Mouse (Mus musculus) MEL (cell line): Measurements from ENCODE around the gene Tex38. TPM values are rescaled to one million over a fixed set of nuclear protein-coding genes. Genes with fewer than 3 reads are reported as not detected.
A peak's percentile ranks its signal among the peaks of the same experiment; 100 is the strongest.

ENCODE experiments used
- DNase-seq: peaks from one replicate; pipeline ENCODE4 v3.0.0; 2011; ENCODE audit warnings: low read depth, low spot score
- H3K27ac ChIP-seq: 2 replicates; pipeline ENCODE4 v1.5.1; 2012; ENCODE audit warnings: low read depth, mild to moderate bottlenecking, control low read depth, low read length, moderate library complexity; ENCODE audit not compliant: control insufficient read depth
- H3K27me3 ChIP-seq, 2 experiments: fragments of 150-350 bp in 1 of 2; sonication (generic) in 1 of 2; 2 replicates each; pipeline ENCODE4 v1.6.1; 2012; ENCODE audit warnings: low read length in 2 of 2, mild to moderate bottlenecking in 2 of 2, improper control_type of control experiment in 1 of 2, moderate library complexity in 1 of 2; ENCODE audit not compliant: insufficient read depth in 2 of 2, control insufficient read depth in 1 of 2
- H3K36me3 ChIP-seq, 2 experiments: 2 replicates each; pipeline ENCODE4 v1.6.1; 2012 to 2014; ENCODE audit warnings: low read length in 2 of 2, improper control_type of control experiment in 1 of 2, inconsistent platforms in 1 of 2, mild to moderate bottlenecking in 1 of 2; ENCODE audit not compliant: insufficient read depth in 2 of 2, control insufficient read depth in 1 of 2
- H3K4me1 ChIP-seq, 2 experiments: fragments of 150-350 bp in 1 of 2; sonication (generic) in 1 of 2; 2 replicates each; pipeline ENCODE4 v1.6.1; 2012; ENCODE audit warnings: low read length in 2 of 2, improper control_type of control experiment in 1 of 2, mild to moderate bottlenecking in 1 of 2; ENCODE audit not compliant: insufficient read depth in 2 of 2, control insufficient read depth in 1 of 2
- H3K4me3 ChIP-seq, 2 experiments: fragments of 150-350 bp in 1 of 2; sonication (generic) in 1 of 2; 2 replicates each; pipeline ENCODE4 v1.5.1; 2012; ENCODE audit warnings: low read depth in 2 of 2, low read length in 2 of 2, mild to moderate bottlenecking in 2 of 2, moderate library complexity in 2 of 2, control low read depth in 1 of 2, improper control_type of control experiment in 1 of 2; ENCODE audit not compliant: control insufficient read depth in 1 of 2, insufficient read depth in 1 of 2
- H3K79me2 ChIP-seq: 2 replicates; pipeline ENCODE4 v1.6.1; 2012; ENCODE audit warnings: mild to moderate bottlenecking, low read length, moderate library complexity; ENCODE audit not compliant: control insufficient read depth, poor library complexity, insufficient read depth
- H3K9ac ChIP-seq: 2 replicates; pipeline ENCODE4 v1.6.1; 2012; ENCODE audit warnings: low read depth, mild to moderate bottlenecking, control low read depth, low read length, moderate library complexity; ENCODE audit not compliant: control insufficient read depth, poor library complexity, severe bottlenecking
- H3K9me3 ChIP-seq: fragments of 150-350 bp; sonication (generic); replicated peaks from 2 replicates; pipeline ENCODE4 v1.6.1; 2012; ENCODE audit warnings: mild to moderate bottlenecking, low read length, improper control_type of control experiment, moderate library complexity; ENCODE audit not compliant: insufficient read depth
- BHLHE40 ChIP-seq: IDR thresholded peaks from 2 replicates; pipeline ENCODE4 v1.6.1; 2012; ENCODE audit warnings: low read depth, mild to moderate bottlenecking, inconsistent platforms, low read length, improper control_type of control experiment, borderline replicate concordance
- CHD1 ChIP-seq: IDR thresholded peaks from 2 replicates; pipeline ENCODE4 v1.6.1; 2012; ENCODE audit warnings: low read depth, mild to moderate bottlenecking, inconsistent platforms, low read length, improper control_type of control experiment
- CHD2 ChIP-seq: IDR thresholded peaks from 2 replicates; pipeline ENCODE4 v1.6.1; 2011; ENCODE audit warnings: low read length, improper control_type of control experiment
- CTCF ChIP-seq, 3 experiments: IDR thresholded peaks in 2 of 3; conservative IDR thresholded peaks in 1 of 3; 2 replicates each; pipeline ENCODE4 v1.5.1; 2011 to 2012; ENCODE audit warnings: low read length in 3 of 3, low read depth in 2 of 3, mild to moderate bottlenecking in 2 of 3, improper control_type of control experiment in 1 of 3, inconsistent platforms in 1 of 3, mixed read lengths in 1 of 3, moderate library complexity in 1 of 3; ENCODE audit not compliant: control insufficient read depth in 1 of 3, insufficient read depth in 1 of 3, poor library complexity in 1 of 3, severe bottlenecking in 1 of 3
- GABPA ChIP-seq: IDR thresholded peaks from 2 replicates; pipeline ENCODE4 v1.6.1; 2012; ENCODE audit warnings: low read depth, mild to moderate bottlenecking, inconsistent platforms, low read length, improper control_type of control experiment, moderate library complexity
- GATA1 ChIP-seq: IDR thresholded peaks from 2 replicates; pipeline ENCODE4 v1.6.1; 2011; ENCODE audit warnings: low read depth, low read length, improper control_type of control experiment
- JUND ChIP-seq: IDR thresholded peaks from 2 replicates; pipeline ENCODE4 v1.6.1; 2011; ENCODE audit warnings: low read depth, mild to moderate bottlenecking, improper control_type of control experiment, low read length
- MAFK ChIP-seq: IDR thresholded peaks from 2 replicates; pipeline ENCODE4 v1.6.1; 2011; ENCODE audit warnings: low read depth, mild to moderate bottlenecking, low read length, improper control_type of control experiment, borderline replicate concordance
- MAX ChIP-seq: IDR thresholded peaks from 2 replicates; pipeline ENCODE4 v1.6.1; 2011; ENCODE audit warnings: low read length, improper control_type of control experiment
- MAZ ChIP-seq: IDR thresholded peaks from 2 replicates; pipeline ENCODE4 v1.6.1; 2012; ENCODE audit warnings: low read depth, mild to moderate bottlenecking, inconsistent platforms, low read length, improper control_type of control experiment
- MEF2A ChIP-seq: IDR thresholded peaks from 2 replicates; pipeline ENCODE4 v1.6.1; 2014; ENCODE audit warnings: low read depth, mild to moderate bottlenecking, inconsistent platforms, low read length, improper control_type of control experiment; ENCODE audit not compliant: poor library complexity, insufficient replicate concordance, severe bottlenecking; ENCODE audit errors: extremely low read depth
- MXI1 ChIP-seq: IDR thresholded peaks from 2 replicates; pipeline ENCODE4 v1.6.1; 2011; ENCODE audit warnings: mild to moderate bottlenecking, low read depth, low read length, improper control_type of control experiment
- MYB ChIP-seq: IDR thresholded peaks from 2 replicates; pipeline ENCODE4 v1.6.1; 2011; ENCODE audit warnings: mild to moderate bottlenecking, low read depth, low read length, improper control_type of control experiment
- MYC ChIP-seq: IDR thresholded peaks from 2 replicates; pipeline ENCODE4 v1.6.1; 2011; ENCODE audit warnings: low read depth, mild to moderate bottlenecking, low read length, improper control_type of control experiment, moderate library complexity
- NELFE ChIP-seq: IDR thresholded peaks from 2 replicates; pipeline ENCODE4 v1.6.1; 2011; ENCODE audit warnings: low read depth, low read length, improper control_type of control experiment
- SMC3 ChIP-seq: IDR thresholded peaks from 2 replicates; pipeline ENCODE4 v1.6.1; 2011; ENCODE audit warnings: low read depth, low read length, improper control_type of control experiment
- TAL1 ChIP-seq: IDR thresholded peaks from 2 replicates; pipeline ENCODE4 v1.6.1; 2012; ENCODE audit warnings: mild to moderate bottlenecking, inconsistent platforms, low read length, moderate library complexity, mixed read lengths
- TCF12 ChIP-seq: IDR thresholded peaks from 2 replicates; pipeline ENCODE4 v1.6.1; 2014; ENCODE audit warnings: low read depth, mild to moderate bottlenecking, inconsistent platforms, low read length, improper control_type of control experiment, moderate library complexity
- UBTF ChIP-seq: IDR thresholded peaks from 2 replicates; pipeline ENCODE4 v1.6.1; 2012; ENCODE audit warnings: low read depth, mild to moderate bottlenecking, inconsistent platforms, low read length, improper control_type of control experiment, moderate library complexity, borderline replicate concordance; ENCODE audit not compliant: insufficient read depth
- ZKSCAN1 ChIP-seq: IDR thresholded peaks from 2 replicates; pipeline ENCODE4 v1.6.1; 2012; ENCODE audit warnings: low read depth, mild to moderate bottlenecking, inconsistent platforms, low read length, improper control_type of control experiment, moderate library complexity
- polyA plus RNA-seq, 2 experiments: library from polyadenylated mRNA; stranded (reverse) in 1 of 2; unstranded in 1 of 2; fragments of >175 nt in 1 of 2; fragments of >200 nt in 1 of 2; gene quantifications; 2 replicates each; pipeline versions ENCODE4 v1.2.1 to v1.2.4; 2012; ENCODE audit warnings: low replicate concordance in 2 of 2, low read depth in 1 of 2; ENCODE audit not compliant: insufficient read length in 2 of 2, insufficient read depth in 1 of 2, missing spikeins in 1 of 2
- total RNA-seq: library from RNA; depleted of rRNA; stranded (reverse); fragments of 300-350 nt; gene quantifications from 2 replicates; pipeline ENCODE4 v1.2.3, GENCODE M21; 2012

Gene Tex38
- total and polyA plus RNA-seq, 3 experiments = 0.15 TPM; not detected in 2

DNA sequence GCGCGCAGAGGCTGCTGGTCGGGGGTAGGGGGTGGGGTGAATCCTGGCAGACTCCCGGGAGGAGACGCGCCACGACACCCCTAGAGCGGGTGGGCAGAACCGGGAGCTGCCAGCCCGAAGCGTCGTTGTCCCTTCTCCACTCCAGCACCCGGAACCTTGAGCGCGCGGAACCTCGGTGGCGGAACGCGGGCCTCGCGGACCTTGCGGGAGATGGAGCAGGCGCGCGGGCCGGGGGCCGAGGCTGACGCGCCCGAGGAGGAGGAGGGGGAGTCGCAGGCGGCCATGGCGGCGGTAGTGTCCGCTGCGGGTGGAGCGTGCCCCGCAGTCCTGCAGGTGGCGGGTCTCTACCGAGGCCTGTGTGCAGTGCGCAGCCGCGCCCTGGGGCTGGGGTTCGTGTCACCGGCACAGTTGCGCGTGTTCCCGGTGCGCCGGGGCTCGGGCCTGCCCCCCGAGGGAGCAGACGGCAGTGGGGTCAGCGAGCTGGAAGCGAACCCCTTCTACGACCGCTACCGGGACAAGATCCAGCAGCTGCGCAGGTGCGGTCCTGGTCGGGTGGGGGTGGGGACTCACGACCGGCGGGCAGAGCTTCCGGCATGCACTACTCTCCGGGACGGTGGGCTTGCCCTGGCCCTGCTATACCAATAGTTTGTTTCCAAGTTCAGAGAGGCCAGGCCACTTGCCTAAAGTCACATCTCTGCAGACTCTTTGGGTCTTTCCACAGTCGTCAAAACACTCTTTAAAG, 4.1 kb upstream of the Tex38 start, which contains the start of gene Atpaf1 (continued):
- TF ChIP-seq UBTF (0 out of 2 replicates have a peak, but pooled peaks have one; percentile 37), MAZ (peak; percentile 82; the same call in 1 of the 2 replicates), GABPA (no peak), GATA1 (no peak)

DNA sequence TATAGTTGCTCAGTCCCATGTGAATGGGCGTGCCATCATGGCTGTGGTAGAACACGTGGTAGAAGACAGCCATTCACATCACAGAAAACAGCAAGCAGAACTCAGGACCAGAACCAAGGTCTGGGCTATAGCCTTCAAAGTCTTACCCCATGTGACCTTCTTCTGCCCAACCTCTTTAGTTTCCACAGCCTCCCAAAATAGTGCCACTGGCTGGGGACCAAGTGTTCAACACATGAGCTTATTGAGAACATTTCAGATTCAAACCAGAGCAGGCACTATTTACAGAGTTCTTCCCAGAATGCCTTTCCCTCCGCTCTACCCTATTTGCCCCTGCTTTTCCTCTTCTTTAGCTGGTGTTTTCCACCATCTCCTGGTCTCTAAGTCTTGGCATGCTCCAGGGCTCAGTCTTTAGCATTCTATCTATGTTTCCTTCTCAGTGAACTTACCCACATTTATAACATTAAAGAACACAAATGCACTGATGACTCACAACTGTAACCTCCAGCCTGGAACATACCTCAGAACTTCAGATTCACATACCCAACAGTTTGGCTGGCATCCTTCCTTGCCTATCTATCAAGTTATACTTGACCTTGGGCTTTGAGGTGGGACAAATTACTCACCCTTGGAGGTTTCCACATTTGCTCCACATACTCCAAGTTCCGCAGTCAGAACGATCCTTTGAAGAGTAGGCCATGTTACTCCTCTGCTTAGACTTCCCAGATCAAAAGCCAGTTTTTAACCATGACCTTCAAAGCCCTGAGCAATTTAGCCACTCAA, 1.4 kb upstream of the Tex38 start:
- H3K27me3 ChIP-seq = no peaks in the 10 kb centered on the region
- no peaks in the 10 kb centered on the region for H3K9me3 ChIP-seq
- peaks cover 0 to 6% of the 10 kb centered on the region in 2 experiments; a peak in 2 of 4 replicates for H3K36me3 ChIP-seq
- no peak overlapping the region for H3K4me3 ChIP-seq
- H3K9ac ChIP-seq = no peak overlapping the region
- DNase-seq = no peak
- no peak overlapping the region for H3K27ac ChIP-seq
- TF ChIP-seq CTCF (IDR thresholded peaks at IDR 0.05 in 2 of 3, conservative IDR thresholded peaks at IDR 0.05 in 1 of 3; ENCODE audit: control insufficient read depth in 1 of 3, insufficient read depth in 1 of 3, low read depth in 2 of 3, low read length in 3 of 3, poor library complexity in 1 of 3, severe bottlenecking in 1 of 3) = no peak
- TF ChIP-seq MYB = no peak
- TF ChIP-seq MAFK = no peak
- no peak for TF ChIP-seq MYC
- TF ChIP-seq ZKSCAN1 = no peak
- no peak for TF ChIP-seq NELFE
- no peak for TF ChIP-seq TAL1
- TF ChIP-seq BHLHE40 = no peak
- TF ChIP-seq MEF2A = no peak
- no peak for TF ChIP-seq JUND
- no peak for TF ChIP-seq TCF12
- no peak for TF ChIP-seq MAX
- no peak for TF ChIP-seq SMC3
- TF ChIP-seq CHD1 = no peak
- TF ChIP-seq CHD2 = no peak
- no peak for TF ChIP-seq MXI1
- peaks cover 9% of the 10 kb centered on the region for H3K79me2 ChIP-seq
- peaks cover 6 to 16% of the 10 kb centered on the region in 2 experiments; a peak in 3 of 4 replicates for H3K4me1 ChIP-seq
